Mouse (Mus musculus) heart, embryonic 12.5 days (tissue): ENCODE measurements around the gene Fzr1. TPM values are rescaled to one million over a fixed set of nuclear protein-coding genes. Genes with fewer than 3 reads are reported as not detected.
A peak's percentile ranks its signal among the peaks of the same experiment; 100 is the strongest.

ENCODE experiments used
- ATAC-seq: fragments of 200-750 bp; cut with Nextera tagmentation; 2 replicates; pipeline ENCODE4 v1.8.0; 2017; ENCODE audit warnings: moderate TSS enrichment, moderate library complexity; ENCODE audit not compliant: insufficient number of reproducible peaks, low FRiP score
- H3K27ac ChIP-seq: fragments of 300-500 bp; sonication (generic); 2 replicates; pipeline ENCODE4 v1.5.1; 2016; ENCODE audit warnings: mild to moderate bottlenecking, moderate library complexity; ENCODE audit not compliant: poor library complexity, severe bottlenecking
- H3K27me3 ChIP-seq: fragments of 300-500 bp; sonication (generic); replicated peaks from 2 replicates; pipeline ENCODE4 v1.6.1; 2016; ENCODE audit warnings: mild to moderate bottlenecking, moderate library complexity
- H3K36me3 ChIP-seq: fragments of 300-500 bp; sonication (generic); 2 replicates; pipeline ENCODE4 v1.6.1; 2016; ENCODE audit warnings: mild to moderate bottlenecking, moderate library complexity
- H3K4me1 ChIP-seq: fragments of 300-500 bp; sonication (generic); replicated peaks from 2 replicates; pipeline ENCODE4 v1.6.1; 2016; ENCODE audit warnings: mild to moderate bottlenecking
- H3K4me2 ChIP-seq: fragments of 300-500 bp; sonication (generic); 2 replicates; pipeline ENCODE4 v1.6.1; 2016; ENCODE audit warnings: mild to moderate bottlenecking, moderate library complexity
- H3K4me3 ChIP-seq: fragments of 300-500 bp; sonication (generic); 2 replicates; pipeline ENCODE4 v1.5.1; 2016; ENCODE audit warnings: mild to moderate bottlenecking
- H3K9ac ChIP-seq: fragments of 300-500 bp; sonication (generic); 2 replicates; pipeline ENCODE4 v1.6.1; 2016; ENCODE audit warnings: mild to moderate bottlenecking, moderate library complexity
- H3K9me3 ChIP-seq: fragments of 300-500 bp; sonication (generic); replicated peaks from 2 replicates; pipeline ENCODE4 v1.6.1; 2016; ENCODE audit warnings: mild to moderate bottlenecking, moderate library complexity
- WGBS: fragments of 180-500 bp; shearing (Covaris S2); methylation state at CpG from one replicate; pipeline ENCODE4 v1.1.7; 2016; 5-methylcytosine and 5-hydroxymethylcytosine counted together
- polyA plus RNA-seq: library from polyadenylated mRNA; unstranded; fragments of >200 nt; fragmentation: Nextera tagmentation; extraction: Ambion mirVana; gene quantifications from 2 replicates; pipeline ENCODE4 v1.2.1, GENCODE M21; 2016

Gene Fzr1
- polyA plus RNA-seq, 1 experiment from 2014 or later = 99.5 TPM

- H3K27me3 ChIP-seq = no peaks in the 10 kb centered on the region
- H3K4me2 ChIP-seq = no peak overlapping the region
- no peaks in the 10 kb centered on the region for H3K9me3 ChIP-seq
- no peak overlapping the region for H3K9ac ChIP-seq
- 97% methylated on average over 21 of the region's 21 CpGs for WGBS
- peaks cover 52% of the 10 kb centered on the region for H3K36me3 ChIP-seq
- H3K4me1 ChIP-seq = peaks cover 49% of the 10 kb centered on the region
- H3K27ac ChIP-seq = no peak overlapping the region
- no peak for ATAC-seq
- H3K4me3 ChIP-seq = no peak overlapping the region
These were observed 53.1 kb downstream of the Fzr1 start for GRCm38 (mm10) chr10:81325176-81325575.

- Histone ChIP-seq H3K9ac (no peak overlapping the region), H3K36me3 (peaks cover 52% of the 10 kb centered on the region), H3K9me3 (no peaks in the 10 kb centered on the region), H3K27ac (no peak overlapping the region), H3K4me3 (no peak overlapping the region), H3K4me1 (peaks cover 47% of the 10 kb centered on the region), H3K27me3 (no peaks in the 10 kb centered on the region), H3K4me2 (no peak overlapping the region)
- WGBS = 94% methylated on average over 18 of the region's 18 CpGs
- no peak for ATAC-seq
These were observed 54.4 kb downstream of the Fzr1 start for GRCm38 (mm10) chr10:81323791-81324530.

- Histone ChIP-seq H3K9ac (no peak overlapping the region), H3K27me3 (no peaks in the 10 kb centered on the region), H3K27ac (no peak overlapping the region), H3K4me1 (peaks cover 47% of the 10 kb centered on the region), H3K4me2 (no peak overlapping the region), H3K36me3 (peaks cover 57% of the 10 kb centered on the region), H3K9me3 (no peaks in the 10 kb centered on the region), H3K4me3 (no peak overlapping the region)
- 92% methylated on average over 23 of the region's 23 CpGs for WGBS
- ATAC-seq = no peak
These were observed 55.1 kb downstream of the Fzr1 start for GRCm38 (mm10) chr10:81323141-81323775.

GRCm38 (mm10) chr10:81322444-81322843 is 55.9 kb downstream of the Fzr1 start:
- Histone ChIP-seq H3K9ac (no peak overlapping the region; the same call in 1 of the 2 replicates), H3K4me3 (peak overlapping the region; percentile 96; the same call in 1 of the 2 replicates), H3K36me3 (peaks cover 63% of the 10 kb centered on the region), H3K4me1 (peaks cover 43% of the 10 kb centered on the region), H3K4me2 (peak overlapping the region; percentile 88), H3K27ac (no peak overlapping the region), H3K27me3 (no peaks in the 10 kb centered on the region), H3K9me3 (no peaks in the 10 kb centered on the region)
- 94% methylated on average over 27 of the region's 27 CpGs for WGBS
- no peak for ATAC-seq

- H3K9me3 ChIP-seq = no peaks in the 10 kb centered on the region
- peak overlapping the region; percentile 93 for H3K9ac ChIP-seq
- H3K36me3 ChIP-seq = peaks cover 54% of the 10 kb centered on the region
- no peaks in the 10 kb centered on the region for H3K27me3 ChIP-seq
- peak overlapping the region; percentile 85 for H3K27ac ChIP-seq
- peaks cover 44% of the 10 kb centered on the region for H3K4me1 ChIP-seq
- H3K4me3 ChIP-seq = peak overlapping the region; percentile 96
- no peak for ATAC-seq
- WGBS = 2% methylated on average over 20 of the region's 20 CpGs
- peak overlapping the region; percentile 88 for H3K4me2 ChIP-seq
These were observed 56.9 kb downstream of the Fzr1 start for GRCm38 (mm10) chr10:81321436-81321835.

- Histone ChIP-seq H3K4me3 (peak within 1 kb of the TSS; percentile 96), H3K9me3 (no peaks in the 10 kb centered on the region), H3K4me1 (peaks cover 48% of the 10 kb centered on the region), H3K27ac (peak within 1 kb of the TSS; percentile 85), H3K4me2 (peak within 1 kb of the TSS; percentile 88), H3K36me3 (peaks cover 52% of the 10 kb centered on the region), H3K9ac (peak within 1 kb of the TSS; percentile 93), H3K27me3 (no peaks in the 10 kb centered on the region)
- under 1% methylated on average over 68 of the region's 68 CpGs for whole genome bisulfite sequencing
- peak; percentile 94 for ATAC-seq
These were observed 57.6 kb downstream of the Fzr1 start, which contains the start of gene Cactin for GRCm38 (mm10) chr10:81320550-81321347. TSS of gene Cactin (plus strand) at chr10:81321103.

- H3K9ac ChIP-seq = peak overlapping the region; percentile 71
- ATAC-seq = no peak; the same call in 1 of the 2 replicates
- peak overlapping the region; percentile 84 for H3K27ac ChIP-seq
- 2% methylated on average over 38 of the region's 38 CpGs for WGBS
- peaks cover 52% of the 10 kb centered on the region for H3K36me3 ChIP-seq
- H3K9me3 ChIP-seq = no peaks in the 10 kb centered on the region
- H3K27me3 ChIP-seq = no peaks in the 10 kb centered on the region
- H3K4me3 ChIP-seq = peak overlapping the region; percentile 96
- peaks cover 50% of the 10 kb centered on the region for H3K4me1 ChIP-seq
- peak overlapping the region; percentile 88 for H3K4me2 ChIP-seq
These were observed 58.4 kb downstream of the Fzr1 start for GRCm38 (mm10) chr10:81319741-81320549.

- Histone ChIP-seq H3K36me3 (peaks cover 52% of the 10 kb centered on the region), H3K4me2 (peak overlapping the region; percentile 88), H3K9me3 (no peaks in the 10 kb centered on the region), H3K4me3 (peak overlapping the region; percentile 96), H3K27me3 (no peaks in the 10 kb centered on the region), H3K9ac (peak overlapping the region; percentile 71), H3K4me1 (peaks cover 50% of the 10 kb centered on the region), H3K27ac (peak overlapping the region; percentile 84; the same call in 1 of the 2 replicates)
- ATAC-seq = no peak
- 33% methylated on average over 8 of the region's 8 CpGs for WGBS
These were observed 59.0 kb downstream of the Fzr1 start for GRCm38 (mm10) chr10:81319330-81319699.

- 88% methylated on average over 13 of the region's 13 CpGs for WGBS
- Histone ChIP-seq H3K27me3 (no peaks in the 10 kb centered on the region), H3K27ac (no peak overlapping the region), H3K9me3 (no peaks in the 10 kb centered on the region), H3K4me3 (peak overlapping the region; percentile 96; the same call in 1 of the 2 replicates), H3K9ac (peak overlapping the region; percentile 71; the same call in 1 of the 2 replicates), H3K4me1 (peaks cover 50% of the 10 kb centered on the region), H3K36me3 (peaks cover 52% of the 10 kb centered on the region), H3K4me2 (peak overlapping the region; percentile 88)
- ATAC-seq = no peak
These were observed 59.6 kb downstream of the Fzr1 start for GRCm38 (mm10) chr10:81318589-81319329.

- Histone ChIP-seq H3K36me3 (peaks cover 52% of the 10 kb centered on the region), H3K27ac (no peak overlapping the region)
- whole genome bisulfite sequencing = 9% methylated on average over 20 of the region's 20 CpGs
These were observed 61.0 kb downstream of the Fzr1 start for GRCm38 (mm10) chr10:81317273-81317672.

More at GRCm38 (mm10) chr10:81317273-81317672, 61.0 kb downstream of the Fzr1 start:
- no peaks in the 10 kb centered on the region for H3K27me3 ChIP-seq
- H3K9me3 ChIP-seq = no peaks in the 10 kb centered on the region
- peak overlapping the region; percentile 73 for H3K9ac ChIP-seq
- peak overlapping the region; percentile 68 for H3K4me2 ChIP-seq
- peaks cover 46% of the 10 kb centered on the region for H3K4me1 ChIP-seq
- no peak for ATAC-seq
- H3K4me3 ChIP-seq = peak overlapping the region; percentile 33
